Mouse (Mus musculus): Measurements from ENCODE around the gene Timm23.
"Not testable (repeated sequence)": the region's sequence is repeated elsewhere in the genome, so short reads cannot be mapped to it uniquely, and the experiment has no call there.

Timm23 gene

GRCm38 (mm10) chr14:32136467-32136866 is 65.2 kb downstream of the Timm23 start:
- in situ Hi-C loops (cut with MboI, MseI), result not testable (repeated sequence)

DNA sequence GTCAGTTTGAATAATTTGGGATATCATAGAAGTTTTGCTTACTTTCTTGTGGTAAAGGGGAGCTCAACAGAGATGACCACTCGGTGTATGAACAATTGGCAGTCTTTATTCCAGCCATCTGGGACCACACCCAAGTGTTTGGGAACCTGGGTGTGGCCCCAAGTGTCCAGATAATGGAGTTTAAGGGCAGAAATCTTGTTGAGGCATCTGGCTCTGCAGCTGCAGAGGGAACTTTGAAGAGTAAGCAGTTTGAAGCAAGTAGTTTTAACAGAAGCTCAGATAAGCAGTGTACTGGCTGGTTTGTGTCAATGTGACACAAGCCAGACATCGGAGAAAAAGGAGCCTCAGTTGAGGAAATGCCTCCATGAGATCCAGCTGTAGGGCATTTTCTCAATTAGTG is 67.4 kb downstream of the Timm23 start:
- in situ Hi-C loops (cut with MboI, MseI), result no loop called here

GRCm38 (mm10) chr14:32131836-32132235 is 69.9 kb downstream of the Timm23 start:
- in situ Hi-C loops (cut with MboI, MseI), result no loop called here
